Mouse (Mus musculus): ENCODE data around the gene Olfr1371. TPM values are rescaled to one million over a fixed set of nuclear protein-coding genes. Genes with fewer than 3 reads are reported as not detected.
"Not testable (repeated sequence)": the region's sequence is repeated elsewhere in the genome, so short reads cannot be mapped to it uniquely, and the experiment has no call there.

The Olfr1371 gene
- polyA plus RNA-seq, 1 experiment from 2014 or later = not detected

- WGBS = 77% methylated on average over 7 of the region's 7 CpGs
- Histone ChIP-seq H3K27me3 (ENCODE audit: control insufficient read depth, insufficient read depth, low read depth, low read length) (no peaks in the 10 kb centered on the region), H3K9ac (ENCODE audit: low read length) (no peak overlapping the region), H3K27ac (ENCODE audit: low read length) (no peak overlapping the region), H3K4me1 (replicated peaks; ENCODE audit: control insufficient read depth, insufficient read depth, low read length) (peaks cover 10% of the 10 kb centered on the region), H3K9me3 (ENCODE audit: control insufficient read depth, low read length) (no peaks in the 10 kb centered on the region), H3K4me3 (ENCODE audit: low read length) (no peak overlapping the region), H3K4me2 (ENCODE audit: low read depth, low read length) (no peak overlapping the region), H3K36me3 (ENCODE audit: control insufficient read depth, insufficient read depth, low read length) (no peaks in the 10 kb centered on the region)
- ATAC-seq (ENCODE audit: low read depth) = no peak
Observed at GRCm38 (mm10) chr11:52228722-52229448, 15.1 kb upstream of the Olfr1371 start.

DNA sequence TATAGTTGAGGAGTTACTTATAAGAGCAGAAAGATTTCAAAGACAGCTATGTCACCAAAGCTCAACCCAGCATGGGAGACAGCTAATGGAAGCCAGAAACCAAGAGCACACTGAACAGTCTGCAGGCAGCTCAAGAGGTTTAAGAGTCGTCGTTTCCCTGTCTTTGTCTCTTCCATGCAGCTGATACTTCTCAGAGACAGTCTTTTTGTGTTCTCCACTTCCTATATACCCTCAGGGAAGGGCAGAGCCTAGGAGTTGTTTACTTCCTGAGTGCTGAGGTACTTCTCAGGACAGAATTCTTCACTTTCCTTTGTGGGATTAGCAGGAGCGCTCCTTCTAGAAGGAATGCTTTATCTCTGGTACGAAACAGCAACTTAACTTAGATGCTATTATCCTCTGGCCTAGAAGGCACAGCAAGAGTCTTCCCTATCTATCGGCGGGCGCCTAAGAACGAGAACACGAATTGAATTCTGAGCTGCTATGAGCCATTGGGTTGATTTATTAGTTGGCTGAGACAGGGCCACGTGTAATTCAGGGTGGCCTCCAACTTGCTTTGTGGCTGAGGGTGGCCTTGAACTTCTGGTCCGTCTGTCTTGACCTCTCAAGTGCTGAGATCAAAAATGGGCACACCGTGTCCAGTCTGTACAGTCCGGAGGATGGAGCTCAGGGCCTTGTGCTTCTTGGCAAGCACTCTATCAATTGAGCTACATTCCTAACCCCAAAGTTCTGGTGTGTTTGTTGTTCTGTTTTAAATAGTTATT is 13.9 kb upstream of the Olfr1371 start:
- WGBS = 63% methylated on average over 13 of the region's 13 CpGs
- no peak overlapping the region for H3K4me3 ChIP-seq (ENCODE audit: low read length)
- ATAC-seq (ENCODE audit: low read depth) = no peak
- no peaks in the 10 kb centered on the region for H3K27me3 ChIP-seq (ENCODE audit: control insufficient read depth, insufficient read depth, low read depth, low read length)
- no peaks in the 10 kb centered on the region for H3K9me3 ChIP-seq (ENCODE audit: control insufficient read depth, low read length)
- peaks cover 4% of the 10 kb centered on the region for H3K4me1 ChIP-seq (replicated peaks; ENCODE audit: control insufficient read depth, insufficient read depth, low read length)
- no peaks in the 10 kb centered on the region for H3K36me3 ChIP-seq (ENCODE audit: control insufficient read depth, insufficient read depth, low read length)
- H3K9ac ChIP-seq (ENCODE audit: low read length) = no peak overlapping the region; the same call in 1 of the 2 replicates
- H3K27ac ChIP-seq (ENCODE audit: low read length) = no peak overlapping the region
- no peak overlapping the region for H3K4me2 ChIP-seq (ENCODE audit: low read depth, low read length)

DNA sequence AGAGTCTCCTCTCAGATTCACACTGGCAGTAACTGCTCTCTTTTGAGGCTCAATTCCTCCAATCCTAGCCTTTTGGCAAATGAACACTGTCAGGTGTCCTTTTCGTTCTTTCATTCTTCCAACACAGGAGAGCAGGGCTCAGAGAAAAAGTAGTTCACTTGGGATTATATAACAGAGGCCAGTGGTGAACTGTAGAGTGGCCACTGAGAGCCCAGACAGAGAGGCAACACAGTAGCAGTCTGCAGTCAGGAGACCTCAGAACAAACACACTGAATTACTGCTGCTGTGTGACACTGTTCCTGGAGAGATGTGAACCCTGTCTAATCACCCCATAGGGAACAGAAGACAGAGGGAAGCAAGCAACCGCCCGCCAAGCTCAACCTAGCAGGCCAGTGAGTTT is 13.3 kb upstream of the Olfr1371 start:
- Histone ChIP-seq H3K4me2 (ENCODE audit: low read depth, low read length) (no peak overlapping the region), H3K27ac (ENCODE audit: low read length) (no peak overlapping the region), H3K4me3 (ENCODE audit: low read length) (no peak overlapping the region), H3K27me3 (ENCODE audit: control insufficient read depth, insufficient read depth, low read depth, low read length) (no peaks in the 10 kb centered on the region), H3K9me3 (ENCODE audit: control insufficient read depth, low read length) (no peaks in the 10 kb centered on the region), H3K9ac (ENCODE audit: low read length) (no peak overlapping the region; the same call in 1 of the 2 replicates), H3K4me1 (replicated peaks; ENCODE audit: control insufficient read depth, insufficient read depth, low read length) (peaks cover 4% of the 10 kb centered on the region), H3K36me3 (ENCODE audit: control insufficient read depth, insufficient read depth, low read length) (no peaks in the 10 kb centered on the region)
- no peak for ATAC-seq (ENCODE audit: low read depth)
- 67% methylated on average over 3 of the region's 3 CpGs for WGBS

DNA sequence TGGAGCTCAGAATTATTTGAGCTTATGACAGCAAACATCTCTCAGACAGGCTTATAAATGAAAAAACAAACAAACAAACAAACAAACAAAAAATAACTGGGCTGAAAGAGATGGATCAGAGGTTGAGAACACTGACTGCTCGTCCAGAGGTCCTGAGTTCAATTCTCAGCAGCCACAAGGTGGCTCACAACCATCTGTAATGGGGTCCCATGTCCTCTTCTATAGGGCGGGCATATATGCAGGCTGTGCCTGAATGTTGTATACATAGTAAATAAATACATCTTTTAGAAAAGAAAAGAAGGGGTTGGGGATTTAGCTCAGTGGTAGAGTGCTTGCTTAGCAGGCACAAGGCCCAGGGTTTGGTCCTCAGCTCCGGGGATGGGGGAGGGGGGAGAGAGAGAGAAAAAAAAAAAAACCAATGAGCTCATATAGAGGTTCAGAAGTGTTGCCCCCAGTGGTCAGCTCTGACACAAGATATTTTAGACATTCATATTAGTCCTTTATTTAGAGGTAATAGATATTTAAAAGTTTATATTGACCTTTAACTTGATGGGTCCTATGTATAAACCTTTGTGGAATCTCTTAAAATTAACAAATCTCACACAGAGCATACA is 12.3 kb upstream of the Olfr1371 start:
- no peak for ATAC-seq (ENCODE audit: low read depth)
- 60% methylated on average over 3 of the region's 3 CpGs for WGBS
- Histone ChIP-seq H3K9ac (ENCODE audit: low read length) (no peak overlapping the region), H3K4me1 (replicated peaks; ENCODE audit: control insufficient read depth, insufficient read depth, low read length) (peaks cover 4% of the 10 kb centered on the region), H3K4me3 (ENCODE audit: low read length) (no peak overlapping the region), H3K4me2 (ENCODE audit: low read depth, low read length) (no peak overlapping the region), H3K36me3 (ENCODE audit: control insufficient read depth, insufficient read depth, low read length) (no peaks in the 10 kb centered on the region), H3K27me3 (ENCODE audit: control insufficient read depth, insufficient read depth, low read depth, low read length) (no peaks in the 10 kb centered on the region), H3K27ac (ENCODE audit: low read length) (no peak overlapping the region), H3K9me3 (ENCODE audit: control insufficient read depth, low read length) (no peaks in the 10 kb centered on the region)

DNA sequence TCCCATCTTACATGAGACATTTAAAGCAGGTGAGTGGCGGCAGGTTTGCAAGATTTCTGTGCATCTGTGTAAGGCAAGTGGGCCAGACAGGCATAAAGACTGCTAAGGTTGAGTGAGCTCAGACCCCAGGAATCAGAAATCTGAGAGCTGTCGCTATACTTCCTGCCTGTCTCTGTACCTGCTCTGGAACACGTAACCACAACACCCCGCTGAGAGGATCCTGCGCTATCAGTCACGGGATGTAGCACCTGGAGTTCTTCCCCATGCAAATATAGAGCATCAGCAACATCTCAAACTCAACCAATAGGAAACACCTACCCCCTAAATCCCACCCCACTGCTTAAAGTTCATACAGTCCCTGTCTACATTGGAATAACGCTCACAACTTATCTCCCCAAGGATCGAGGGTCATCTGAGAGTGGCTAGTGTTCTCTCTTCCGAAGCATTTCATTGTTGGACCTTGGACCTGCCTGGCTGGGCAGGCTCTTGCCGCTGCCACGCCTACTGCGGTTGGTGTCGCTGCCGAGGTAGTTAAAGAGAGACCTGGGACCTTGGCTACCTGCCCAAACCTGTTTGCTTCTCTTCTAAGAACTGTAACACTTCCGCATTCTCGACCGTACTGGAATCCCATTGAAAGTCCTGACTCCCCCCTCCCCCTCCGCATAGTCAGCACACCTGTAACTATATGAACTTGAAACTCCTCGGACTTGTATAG is 10.3 kb upstream of the Olfr1371 start:
- Histone ChIP-seq H3K4me1 (replicated peaks; ENCODE audit: control insufficient read depth, insufficient read depth, low read length) (no peaks in the 10 kb centered on the region), H3K27ac (ENCODE audit: low read length) (peak overlapping the region; percentile 65), H3K9ac (ENCODE audit: low read length) (peak overlapping the region; percentile 37; the same call in 1 of the 2 replicates), H3K27me3 (ENCODE audit: control insufficient read depth, insufficient read depth, low read depth, low read length) (no peaks in the 10 kb centered on the region), H3K9me3 (ENCODE audit: control insufficient read depth, low read length) (no peaks in the 10 kb centered on the region), H3K4me2 (ENCODE audit: low read depth, low read length) (peak overlapping the region; percentile 44), H3K36me3 (ENCODE audit: control insufficient read depth, insufficient read depth, low read length) (no peaks in the 10 kb centered on the region), H3K4me3 (ENCODE audit: low read length) (peak overlapping the region; percentile 29)
- ATAC-seq (ENCODE audit: low read depth) = peak; percentile 84
- WGBS = 9% methylated on average over 19 of the region's 19 CpGs

DNA sequence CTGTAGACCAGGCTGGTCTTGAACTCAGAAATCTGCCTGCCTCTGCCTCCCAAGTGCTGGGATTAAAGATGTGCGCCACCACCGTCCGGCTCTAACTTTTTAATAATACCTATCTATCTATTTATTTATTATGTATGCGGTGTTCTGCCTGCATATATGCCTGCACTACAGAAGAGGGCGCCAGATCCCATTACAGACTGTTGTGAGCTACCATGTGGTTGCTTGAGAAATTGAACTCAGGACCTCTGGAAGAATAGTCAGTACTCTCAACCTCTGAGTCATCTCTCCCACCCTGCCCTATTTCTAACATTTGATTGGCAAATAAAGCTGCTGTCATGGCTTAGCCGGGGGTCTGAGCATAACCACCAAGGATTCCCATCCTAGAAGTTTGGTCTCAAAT is 9.1 kb upstream of the Olfr1371 start:
- no peaks in the 10 kb centered on the region for H3K4me1 ChIP-seq (replicated peaks; ENCODE audit: control insufficient read depth, insufficient read depth, low read length)
- H3K9ac ChIP-seq (ENCODE audit: low read length) = no peak overlapping the region
- no peaks in the 10 kb centered on the region for H3K27me3 ChIP-seq (ENCODE audit: control insufficient read depth, insufficient read depth, low read depth, low read length)
- H3K27ac ChIP-seq (ENCODE audit: low read length) = no peak overlapping the region
- no peak overlapping the region for H3K4me3 ChIP-seq (ENCODE audit: low read length)
- 65% methylated on average over 6 of the region's 6 CpGs for WGBS
- no peak for ATAC-seq (ENCODE audit: low read depth)
- H3K36me3 ChIP-seq (ENCODE audit: control insufficient read depth, insufficient read depth, low read length) = no peaks in the 10 kb centered on the region
- H3K9me3 ChIP-seq (ENCODE audit: control insufficient read depth, low read length) = no peaks in the 10 kb centered on the region
- no peak overlapping the region for H3K4me2 ChIP-seq (ENCODE audit: low read depth, low read length)

- not testable (repeated sequence) for H3K4me3 ChIP-seq (ENCODE audit: low read length); H3K4me1 ChIP-seq (replicated peaks; ENCODE audit: control insufficient read depth, insufficient read depth, low read length); H3K9me3 ChIP-seq (ENCODE audit: control insufficient read depth, low read length); H3K9ac ChIP-seq (ENCODE audit: low read length); H3K4me2 ChIP-seq (ENCODE audit: low read depth, low read length); ATAC-seq (ENCODE audit: low read depth); H3K27ac ChIP-seq (ENCODE audit: low read length); H3K27me3 ChIP-seq (ENCODE audit: control insufficient read depth, insufficient read depth, low read depth, low read length); H3K36me3 ChIP-seq (ENCODE audit: control insufficient read depth, insufficient read depth, low read length)
- 85% methylated on average over 6 of the region's 6 CpGs for WGBS
Observed at GRCm38 (mm10) chr11:52221921-52222320, 8.1 kb upstream of the Olfr1371 start.

- Histone ChIP-seq H3K4me2 (ENCODE audit: low read depth, low read length) (peak overlapping the region; percentile 23; the same call in 1 of the 2 replicates), H3K27ac (ENCODE audit: low read length) (no peak overlapping the region), H3K4me1 (replicated peaks; ENCODE audit: control insufficient read depth, insufficient read depth, low read length) (no peaks in the 10 kb centered on the region), H3K9me3 (ENCODE audit: control insufficient read depth, low read length) (no peaks in the 10 kb centered on the region), H3K36me3 (ENCODE audit: control insufficient read depth, insufficient read depth, low read length) (no peaks in the 10 kb centered on the region), H3K4me3 (ENCODE audit: low read length) (no peak overlapping the region), H3K9ac (ENCODE audit: low read length) (no peak overlapping the region), H3K27me3 (ENCODE audit: control insufficient read depth, insufficient read depth, low read depth, low read length) (no peaks in the 10 kb centered on the region)
- ATAC-seq (ENCODE audit: low read depth) = no peak; the same call in 1 of the 2 replicates
- 6% methylated on average over 4 of the region's 4 CpGs for WGBS
Observed at GRCm38 (mm10) chr11:52220282-52220681, 6.5 kb upstream of the Olfr1371 start.

All from lung, embryonic 16.5 days (tissue).